Mouse (Mus musculus) activated CD4-positive, CD25-positive, alpha-beta regulatory T cell (primary cell): ENCODE measurements around the gene Olfr476. TPM values are rescaled to one million over a fixed set of nuclear protein-coding genes. Genes with fewer than 3 reads are reported as not detected.

Experiments used
- polyA plus RNA-seq, 2 experiments: library from polyadenylated mRNA; unstranded; fragments of 100-300 nt; shearing (Covaris generic); gene quantifications; one replicate each; pipeline ENCODE4 v1.2.1; 2017

Olfr476 gene
- polyA plus RNA-seq, result not detected

DNA sequence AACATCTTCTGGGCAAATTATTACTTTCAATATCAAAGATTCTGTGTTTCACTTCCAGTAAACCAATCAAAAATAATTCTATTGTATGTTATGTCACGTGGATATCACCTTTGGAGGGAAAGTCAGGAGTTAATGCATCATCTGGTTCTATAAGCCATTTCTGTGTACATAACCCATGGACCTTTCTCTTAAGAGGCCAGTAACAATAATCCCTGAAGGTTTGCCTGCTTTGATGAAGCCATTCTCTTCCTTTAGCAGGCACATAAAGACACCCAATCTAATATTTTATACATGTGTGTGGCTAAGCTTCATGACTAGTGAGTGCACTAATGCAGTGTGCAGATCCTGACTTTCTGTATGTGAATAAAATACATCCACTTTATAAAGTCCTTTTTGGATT lies at the start of gene Olfr476:
Gene Olfr476, plus strand, starts transcription at position 301 of the 400 bp plus-strand sequence.

DNA sequence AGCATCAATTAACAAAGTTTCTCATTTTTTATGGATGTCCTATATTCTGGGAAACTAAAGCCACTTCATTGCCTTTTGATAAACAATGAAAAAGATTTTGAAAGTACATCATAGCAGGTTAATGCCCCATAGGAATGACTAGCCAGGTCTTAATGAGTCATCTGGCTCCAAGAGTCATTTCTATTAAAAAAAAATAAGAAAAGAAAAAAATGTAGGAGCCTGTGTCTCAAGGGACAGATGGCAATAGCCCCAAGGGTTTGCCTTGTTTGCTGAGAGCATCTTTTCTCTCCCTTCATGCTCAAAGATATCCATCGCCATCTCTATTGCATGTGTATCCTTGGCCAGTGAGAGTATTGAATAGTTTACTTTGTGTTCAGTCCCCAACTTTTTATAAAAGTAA lies 34.5 kb upstream of the Olfr476 start, which contains the start of gene Olfr473:
Gene Olfr473, plus strand, starts transcription at position 301 of the 400 bp plus-strand sequence.

DNA sequence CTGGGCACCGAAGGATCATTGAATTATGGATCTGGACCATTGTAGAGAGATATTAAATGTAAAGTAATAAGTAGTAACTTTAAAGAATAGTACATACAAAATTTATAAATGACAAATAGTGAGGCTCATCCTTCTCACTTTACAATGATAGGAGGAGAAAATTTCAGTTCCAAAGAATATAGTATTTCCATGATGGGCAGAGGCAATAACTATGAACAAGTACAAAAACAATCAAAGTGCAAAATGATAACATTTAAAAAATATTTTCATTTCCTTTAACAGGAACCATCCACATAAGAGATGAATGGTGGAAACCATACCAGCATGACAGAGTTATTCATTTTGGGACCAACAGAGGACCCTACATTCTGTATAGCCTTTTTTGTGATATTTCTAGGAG lies 10.3 kb upstream of the Olfr476 start, which contains the start of gene Olfr474:
Gene Olfr474, plus strand, starts transcription at position 301 of the 400 bp plus-strand sequence.

DNA sequence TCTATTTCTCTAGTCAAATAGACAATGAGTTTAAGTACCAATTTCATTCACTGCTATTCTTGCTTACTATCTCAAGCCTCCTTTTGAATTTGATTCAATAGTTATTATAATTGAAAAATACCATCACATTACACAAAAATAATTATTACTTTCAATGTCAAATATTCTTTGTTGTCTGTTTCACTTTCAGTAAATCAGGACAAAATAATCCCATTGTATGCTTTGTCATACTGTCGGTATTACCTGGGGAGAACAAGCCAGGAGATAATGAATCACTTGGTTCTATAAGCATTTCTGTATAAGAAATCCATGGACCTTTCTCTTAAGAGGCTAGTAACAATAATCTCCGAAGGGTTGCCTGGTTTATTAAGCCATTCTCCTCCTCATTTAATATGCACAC lies 21.8 kb downstream of the Olfr476 start, which contains the start of gene Olfr477:
Gene Olfr477, plus strand, starts transcription at position 301 of the 400 bp plus-strand sequence.

Other genes with a start within 250 kb of the Olfr476 start
- gene Cyb5r2, start 206.8 kb upstream of the Olfr476 start, polyA plus RNA-seq, result not detected
- gene Ovch2, start 163.6 kb upstream of the Olfr476 start, polyA plus RNA-seq, result not detected
- not detected for gene Olfr467, start 152.5 kb upstream of the Olfr476 start, polyA plus RNA-seq
- gene Olfr469, start 139.3 kb upstream of the Olfr476 start, polyA plus RNA-seq, result not detected
- gene Olfr470, start 117.3 kb upstream of the Olfr476 start, polyA plus RNA-seq, result not detected
- gene Olfr472, start 66.9 kb upstream of the Olfr476 start, polyA plus RNA-seq, result under 1 TPM; 0.10 to 0.11 TPM
- gene Olfr473, start 34.4 kb upstream of the Olfr476 start, polyA plus RNA-seq, result not detected
- not detected for gene Olfr474, start 10.2 kb upstream of the Olfr476 start, polyA plus RNA-seq
- gene Olfr477, start 21.9 kb downstream of the Olfr476 start, polyA plus RNA-seq, result not detected
- not detected for gene Olfr478, start 69.2 kb downstream of the Olfr476 start, polyA plus RNA-seq
- gene Olfr479, start 85.9 kb downstream of the Olfr476 start, polyA plus RNA-seq, result not detected
- gene Olfr480, start 102.5 kb downstream of the Olfr476 start, polyA plus RNA-seq, result not detected
- gene Olfr481, start 115.1 kb downstream of the Olfr476 start, polyA plus RNA-seq, result under 1 TPM in 1 of 2 experiments, not detected in 1; 0.17 TPM
- gene Olfr482, start 132.8 kb downstream of the Olfr476 start, polyA plus RNA-seq, result under 1 TPM; 0.10 to 0.16 TPM
- gene Olfr483, start 136.0 kb downstream of the Olfr476 start, polyA plus RNA-seq, result under 1 TPM in 1 of 2 experiments, not detected in 1; 0.21 TPM
- not detected for gene Olfr484, start 162.6 kb downstream of the Olfr476 start, polyA plus RNA-seq
- gene Olfr485, start 195.1 kb downstream of the Olfr476 start, polyA plus RNA-seq, result not detected
- not detected for gene Olfr486, start 207.9 kb downstream of the Olfr476 start, polyA plus RNA-seq
- gene Olfr487, start 249.8 kb downstream of the Olfr476 start, polyA plus RNA-seq, result not detected